Mouse (Mus musculus) testis, adult 10 weeks (tissue): ENCODE results near the gene Olfr655. TPM values are rescaled to one million over a fixed set of nuclear protein-coding genes. Genes with fewer than 3 reads are reported as not detected.

Experiments
- polyA plus RNA-seq: library from polyadenylated mRNA; stranded (reverse); fragments of 350-450 nt; fragmentation: Illumina TruSeq; extraction: RNeasy Lipid Tissue Mini Kit (QIAGEN cat#74804); gene quantifications from one replicate; pipeline ENCODE4 v1.2.3, GENCODE M21; 2014; ENCODE audit warnings: low read depth, low replicate concordance

Olfr655 gene
- polyA plus RNA-seq, result not detected

DNA sequence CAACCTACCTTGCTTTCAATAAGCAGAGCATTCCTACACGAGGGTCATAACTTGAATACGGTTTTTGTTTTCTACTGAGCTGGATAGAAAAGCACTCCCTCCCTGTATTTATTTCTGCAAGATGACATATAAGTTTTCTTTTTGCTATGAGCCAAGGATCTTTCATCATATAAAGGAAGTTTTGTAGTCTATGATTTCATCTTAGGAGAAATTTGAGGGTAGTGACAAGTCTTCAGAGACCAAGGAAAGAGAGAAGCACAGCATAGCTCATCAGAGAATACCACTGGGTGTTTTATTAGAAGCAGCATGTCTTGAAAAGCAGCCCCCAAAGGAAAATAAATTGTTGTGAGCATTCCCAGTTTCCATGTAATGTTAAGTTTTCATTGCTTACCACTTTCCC lies at the start of gene Olfr655:
Gene Olfr655, minus strand, starts transcription at position 101 of the 400 bp plus-strand sequence.

DNA sequence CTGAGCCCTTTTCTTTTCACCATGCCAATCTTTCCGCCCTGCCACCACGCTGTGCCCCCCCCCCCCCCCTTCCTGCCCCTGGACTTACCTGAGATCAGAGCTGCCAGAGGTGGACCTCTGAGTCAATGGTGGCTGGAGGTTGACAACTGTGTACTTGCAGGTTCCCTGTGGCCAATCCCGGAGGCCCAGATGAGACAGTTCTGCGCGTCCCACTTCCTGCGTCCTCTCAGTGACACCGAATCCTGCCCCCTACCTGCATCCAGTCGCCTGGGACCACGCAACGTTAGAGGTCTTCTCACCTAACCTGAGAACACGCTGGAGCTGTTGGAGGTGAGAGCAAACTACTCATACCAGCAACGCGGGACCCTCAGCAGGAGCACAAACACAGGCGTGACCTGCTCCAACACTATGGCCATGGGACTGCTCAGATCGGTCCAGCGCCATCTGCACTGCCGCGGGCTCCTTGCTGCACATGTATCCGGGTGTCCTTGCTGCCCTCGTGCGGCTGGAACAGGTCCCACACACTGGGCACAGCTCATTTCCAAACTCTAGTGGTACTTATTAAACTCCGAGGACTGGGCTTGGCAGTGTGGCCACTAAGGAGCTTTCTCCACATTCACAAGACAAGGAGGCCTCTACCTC lies 45.4 kb upstream of the Olfr655 start, which contains the start of gene Olfr658:
Gene Olfr658, minus strand, starts transcription at position 465 of the 642 bp plus-strand sequence.

DNA sequence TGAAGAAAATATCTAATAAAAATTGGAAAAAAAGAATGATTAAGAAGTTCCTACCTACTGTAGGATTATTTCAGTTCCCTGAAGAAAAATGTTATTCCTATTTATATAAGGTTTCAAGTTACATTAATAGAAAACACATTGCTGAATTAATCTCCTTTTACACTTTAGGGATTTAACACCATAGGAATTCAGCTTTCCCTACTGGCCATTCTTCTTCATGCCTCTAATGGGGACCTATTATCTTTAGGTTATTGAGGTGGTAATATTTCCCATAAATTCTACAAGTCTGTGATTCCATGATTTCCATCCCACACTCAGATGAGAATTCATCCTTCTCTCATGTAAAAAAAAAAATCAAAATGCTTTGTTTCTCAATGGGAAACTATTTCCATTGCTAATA lies 22.9 kb upstream of the Olfr655 start, which contains the start of gene Olfr657:
Gene Olfr657, plus strand, starts transcription at position 301 of the 400 bp plus-strand sequence.

DNA sequence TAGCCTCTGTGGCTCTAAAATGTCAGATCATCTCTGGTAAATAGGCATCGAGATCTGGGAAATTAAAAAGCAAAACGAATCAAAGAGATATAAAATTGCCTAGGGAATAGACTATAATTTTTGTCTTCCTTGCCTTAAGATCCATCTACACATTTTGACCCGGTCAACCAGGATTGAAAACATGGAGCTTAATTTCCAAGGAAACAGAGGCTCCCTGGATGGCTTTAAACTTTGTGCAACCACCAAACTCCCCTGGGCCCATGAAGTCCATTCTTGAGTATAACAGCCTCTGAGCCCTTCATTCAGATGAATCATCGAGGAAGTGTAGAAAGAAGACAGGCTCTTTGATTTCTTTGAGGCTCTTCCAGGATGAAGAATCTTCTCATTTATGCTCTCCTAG lies 12.1 kb upstream of the Olfr655 start, which contains the start of gene Olfr656:
Gene Olfr656, plus strand, starts transcription at position 301 of the 400 bp plus-strand sequence.

DNA sequence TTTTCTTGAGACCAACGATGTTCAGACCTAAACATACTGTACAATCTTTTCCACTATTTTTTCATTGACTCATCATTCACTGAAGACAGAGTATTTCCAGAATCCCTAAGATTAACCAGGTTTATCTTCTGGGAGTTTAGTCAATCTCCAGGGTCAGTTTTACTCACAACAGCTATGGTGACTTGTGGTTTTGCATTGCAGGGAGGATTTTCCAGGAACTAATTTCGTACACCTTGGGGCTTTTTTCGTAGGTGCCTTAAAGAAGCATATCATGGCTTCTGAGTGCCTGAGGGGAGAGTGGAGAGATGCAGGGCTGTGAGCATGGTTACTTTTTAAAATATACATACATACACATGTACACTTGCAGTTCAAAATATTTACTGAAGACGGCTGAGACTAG lies 14.9 kb downstream of the Olfr655 start, which contains the start of gene Olfr654:
Gene Olfr654, plus strand, starts transcription at position 301 of the 400 bp plus-strand sequence.

DNA sequence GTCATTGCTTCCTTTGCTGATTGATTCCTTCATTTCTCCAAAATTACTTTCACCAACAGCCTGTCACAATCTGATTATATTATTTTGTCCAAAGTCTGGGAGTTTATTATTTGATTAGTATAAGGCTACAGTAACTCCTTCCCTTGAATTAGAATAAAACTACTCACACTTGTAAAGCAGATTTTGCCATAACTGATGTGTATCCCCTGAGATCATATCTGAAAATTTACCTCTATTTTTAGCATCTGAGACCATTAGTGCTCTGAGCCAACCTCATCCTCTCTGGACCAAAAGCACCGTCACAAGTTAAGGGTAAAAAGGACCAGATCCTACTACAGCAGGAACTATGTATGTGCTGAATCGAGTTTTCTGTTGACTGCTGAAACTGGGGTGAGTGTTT lies 24.6 kb downstream of the Olfr655 start, which contains the start of gene Olfr653:
Gene Olfr653, plus strand, starts transcription at position 301 of the 400 bp plus-strand sequence.

DNA sequence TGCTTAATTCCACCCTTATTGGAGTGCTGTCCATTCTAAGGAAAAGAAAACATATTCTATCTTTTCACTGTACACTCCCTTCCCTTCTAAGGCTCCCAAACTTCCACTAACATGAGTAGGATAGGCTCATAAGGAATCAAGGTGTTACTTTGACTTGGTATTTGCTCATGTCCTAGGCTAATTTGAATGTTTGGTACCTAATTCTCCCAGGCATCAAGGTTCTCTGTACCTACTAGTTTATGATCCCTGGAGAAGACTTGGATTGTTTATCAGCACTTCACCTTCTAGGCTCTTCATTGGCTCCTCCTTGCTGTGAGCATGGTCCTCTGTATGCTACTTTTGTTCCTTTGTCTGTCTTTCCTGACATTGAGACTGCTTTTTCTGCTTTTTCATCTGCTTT lies 41.0 kb downstream of the Olfr655 start, which contains the start of gene Olfr652:
Gene Olfr652, plus strand, starts transcription at position 301 of the 400 bp plus-strand sequence.

DNA sequence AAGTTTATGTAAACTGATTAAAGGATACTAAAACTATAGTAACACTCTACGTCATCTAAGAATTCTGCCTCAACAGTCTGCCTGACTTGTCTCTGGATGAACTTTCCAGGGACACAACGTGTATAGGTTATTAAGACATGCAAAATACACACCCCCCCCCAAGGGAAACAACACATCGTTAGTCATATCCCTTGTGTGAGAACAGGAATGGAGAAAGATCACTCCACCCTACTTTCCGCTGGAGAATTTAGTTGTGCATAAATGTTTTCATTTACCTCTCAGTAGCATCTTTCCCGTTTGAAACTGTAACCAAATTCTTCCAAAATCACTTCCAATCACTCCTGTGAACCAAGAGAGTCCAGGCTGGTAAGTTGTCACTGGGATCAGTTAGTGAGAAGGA lies 51.7 kb downstream of the Olfr655 start, which contains the start of gene Olfr651:
Gene Olfr651, plus strand, starts transcription at position 301 of the 400 bp plus-strand sequence.

Other genes with a start within 250 kb of the Olfr655 start
- 3.5 TPM for gene Trim12c, start 248.4 kb downstream of the Olfr655 start, polyA plus RNA-seq
- gene Trim30b, start 231.9 kb downstream of the Olfr655 start, polyA plus RNA-seq, result 0.29 TPM
- gene Trim30c, start 200.9 kb downstream of the Olfr655 start, polyA plus RNA-seq, result not detected
- 2.4 TPM for gene Trim30a, start 136.6 kb downstream of the Olfr655 start, polyA plus RNA-seq
- 4.0 TPM for gene Trim30d, start 93.9 kb downstream of the Olfr655 start, polyA plus RNA-seq
- gene Olfr651, start 51.6 kb downstream of the Olfr655 start, polyA plus RNA-seq, result not detected
- 0.20 TPM for gene Olfr652, start 40.9 kb downstream of the Olfr655 start, polyA plus RNA-seq
- 0.15 TPM for gene Olfr653, start 24.5 kb downstream of the Olfr655 start, polyA plus RNA-seq
- 1.2 TPM for gene Olfr654, start 14.8 kb downstream of the Olfr655 start, polyA plus RNA-seq
- gene Olfr656, start 12.2 kb upstream of the Olfr655 start, polyA plus RNA-seq, result 0.04 TPM
- gene Olfr657, start 23.0 kb upstream of the Olfr655 start, polyA plus RNA-seq, result not detected
- gene Olfr658, start 45.5 kb upstream of the Olfr655 start, polyA plus RNA-seq, result not detected
- gene Olfr659, start 65.0 kb upstream of the Olfr655 start, polyA plus RNA-seq, result not detected
- gene Olfr661, start 84.7 kb upstream of the Olfr655 start, polyA plus RNA-seq, result not detected
- gene Usp17le, start 175.7 kb upstream of the Olfr655 start, polyA plus RNA-seq, result not detected
- not detected for gene Usp17lb, start 240.8 kb upstream of the Olfr655 start, polyA plus RNA-seq